Mouse (Mus musculus): ENCODE data around the gene Nisch. TPM values are rescaled to one million over a fixed set of nuclear protein-coding genes. Genes with fewer than 3 reads are reported as not detected.

Gene Nisch
- total RNA-seq, 2 experiments from 2014 or later, result 49.1 to 59.1 TPM

GRCm38 (mm10) chr14:31226978-31227377 lies 10.2 kb upstream of the Nisch start:
- ATAC-seq (replicated peaks; ENCODE audit: low FRiP score, poor library complexity, severe bottlenecking), result no peak

- ATAC-seq (replicated peaks; ENCODE audit: low FRiP score, poor library complexity, severe bottlenecking), result no peak
Measured at GRCm38 (mm10) chr14:31217666-31218065, 920 bp upstream of the Nisch start, which contains the start of gene Sema3g. Gene Sema3g, plus strand, starts transcription at chr14:31217860.

- ATAC-seq (replicated peaks; ENCODE audit: low FRiP score, poor library complexity, severe bottlenecking), result peak; percentile 70
Measured at GRCm38 (mm10) chr14:31215157-31216002, 1.4 kb downstream of the Nisch start.

- ATAC-seq (replicated peaks; ENCODE audit: low FRiP score, poor library complexity, severe bottlenecking), result no peak
Measured at GRCm38 (mm10) chr14:31214684-31215083, 2.1 kb downstream of the Nisch start.

GRCm38 (mm10) chr14:31213868-31214267 lies 2.9 kb downstream of the Nisch start:
- no peak for ATAC-seq (replicated peaks; ENCODE audit: low FRiP score, poor library complexity, severe bottlenecking)

- no peak for ATAC-seq (replicated peaks; ENCODE audit: low FRiP score, poor library complexity, severe bottlenecking)
Measured at GRCm38 (mm10) chr14:31212499-31212898, 4.2 kb downstream of the Nisch start.

- no peak for ATAC-seq (replicated peaks; ENCODE audit: low FRiP score, poor library complexity, severe bottlenecking)
Measured at GRCm38 (mm10) chr14:31211854-31212253, 4.9 kb downstream of the Nisch start.

- no peak for ATAC-seq (replicated peaks; ENCODE audit: low FRiP score, poor library complexity, severe bottlenecking)
Measured at GRCm38 (mm10) chr14:31209133-31209557, 7.6 kb downstream of the Nisch start.

- ATAC-seq (replicated peaks; ENCODE audit: low FRiP score, poor library complexity, severe bottlenecking), result no peak
Measured at GRCm38 (mm10) chr14:31208084-31208483, 8.7 kb downstream of the Nisch start, which contains the start of gene Tnnc1. Gene Tnnc1, plus strand, starts transcription at chr14:31208312.

- ATAC-seq (replicated peaks; ENCODE audit: low FRiP score, poor library complexity, severe bottlenecking), result peak; percentile 80
Measured at GRCm38 (mm10) chr14:31207070-31207830, 9.5 kb downstream of the Nisch start.

- ATAC-seq (replicated peaks; ENCODE audit: low FRiP score, poor library complexity, severe bottlenecking), result peak; percentile 83
Measured at GRCm38 (mm10) chr14:31206472-31206981, 10.2 kb downstream of the Nisch start.

GRCm38 (mm10) chr14:31205562-31206467 lies 10.9 kb downstream of the Nisch start:
- ATAC-seq (replicated peaks; ENCODE audit: low FRiP score, poor library complexity, severe bottlenecking), result no peak

- no peak for ATAC-seq (replicated peaks; ENCODE audit: low FRiP score, poor library complexity, severe bottlenecking)
Measured at GRCm38 (mm10) chr14:31205244-31205561, 11.5 kb downstream of the Nisch start.

- no peak for ATAC-seq (replicated peaks; ENCODE audit: low FRiP score, poor library complexity, severe bottlenecking)
Measured at GRCm38 (mm10) chr14:31204844-31205243, 11.9 kb downstream of the Nisch start.

GRCm38 (mm10) chr14:31200038-31200437 lies 16.7 kb downstream of the Nisch start:
- ATAC-seq (replicated peaks; ENCODE audit: low FRiP score, poor library complexity, severe bottlenecking), result no peak

GRCm38 (mm10) chr14:31199599-31199998 lies 17.1 kb downstream of the Nisch start:
- ATAC-seq (replicated peaks; ENCODE audit: low FRiP score, poor library complexity, severe bottlenecking), result no peak

GRCm38 (mm10) chr14:31197547-31198516 lies 18.9 kb downstream of the Nisch start:
- ATAC-seq (replicated peaks; ENCODE audit: low FRiP score, poor library complexity, severe bottlenecking), result no peak

GRCm38 (mm10) chr14:31195968-31196367 lies 20.8 kb downstream of the Nisch start:
- peak; percentile 69 for ATAC-seq (replicated peaks; ENCODE audit: low FRiP score, poor library complexity, severe bottlenecking)

GRCm38 (mm10) chr14:31195521-31195920 lies 21.2 kb downstream of the Nisch start:
- ATAC-seq (replicated peaks; ENCODE audit: low FRiP score, poor library complexity, severe bottlenecking), result no peak

All from erythroid progenitor cell, adult 5-6 weeks (primary cell).